Mouse (Mus musculus): ENCODE data around the gene Polr3a.
A peak's percentile ranks its signal among the peaks of the same experiment; 100 is the strongest.
"Not testable (repeated sequence)": the region's sequence is repeated elsewhere in the genome, so short reads cannot be mapped to it uniquely, and the experiment has no call there.

Gene Polr3a

GRCm38 (mm10) chr14:24493256-24493655 lies 6.4 kb upstream of the Polr3a start:
- DNase-seq (ENCODE audit: low spot score in 2 of 2), result no peak

DNA sequence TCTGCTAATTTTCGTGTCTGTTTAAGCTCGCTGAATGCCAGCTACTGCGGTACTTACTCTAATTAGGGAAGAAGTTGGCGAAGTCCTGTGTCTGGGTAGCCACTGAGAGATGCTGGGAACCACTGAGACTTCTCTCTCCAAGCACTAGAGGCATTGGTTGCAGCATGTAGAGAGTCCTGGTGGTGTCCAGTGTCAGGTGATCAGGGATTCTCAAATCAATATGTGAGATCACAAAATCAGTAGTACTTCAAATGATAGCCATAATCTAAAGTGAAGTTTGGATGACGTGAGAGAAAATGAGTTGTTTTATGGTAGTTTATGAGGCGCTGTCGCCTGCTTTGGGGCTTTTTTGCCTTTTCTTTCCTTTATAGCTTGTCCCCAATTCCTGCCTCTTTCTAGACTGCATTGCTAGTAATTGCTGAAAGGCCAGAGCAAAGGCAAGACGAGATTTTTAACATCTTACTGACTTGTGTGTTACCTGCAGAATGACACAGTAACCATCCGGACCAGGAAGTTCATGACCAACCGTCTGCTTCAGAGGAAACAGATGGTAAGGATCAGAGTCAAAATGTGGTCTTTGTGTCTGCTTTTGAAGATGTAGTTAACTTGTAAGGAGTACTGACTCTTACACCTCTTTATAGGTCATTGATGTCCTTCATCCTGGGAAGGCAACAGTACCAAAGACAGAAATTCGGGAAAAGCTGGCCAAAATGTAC lies 4.6 kb upstream of the Polr3a start:
- no peak for DNase-seq (ENCODE audit: low spot score in 2 of 2)

GRCm38 (mm10) chr14:24490468-24491265 lies 3.8 kb upstream of the Polr3a start:
- peak; percentile 96 to 98 for DNase-seq (ENCODE audit: low spot score in 2 of 2)

GRCm38 (mm10) chr14:24489772-24490171 lies 2.9 kb upstream of the Polr3a start:
- not testable (repeated sequence) for DNase-seq (ENCODE audit: low spot score in 2 of 2)

DNA sequence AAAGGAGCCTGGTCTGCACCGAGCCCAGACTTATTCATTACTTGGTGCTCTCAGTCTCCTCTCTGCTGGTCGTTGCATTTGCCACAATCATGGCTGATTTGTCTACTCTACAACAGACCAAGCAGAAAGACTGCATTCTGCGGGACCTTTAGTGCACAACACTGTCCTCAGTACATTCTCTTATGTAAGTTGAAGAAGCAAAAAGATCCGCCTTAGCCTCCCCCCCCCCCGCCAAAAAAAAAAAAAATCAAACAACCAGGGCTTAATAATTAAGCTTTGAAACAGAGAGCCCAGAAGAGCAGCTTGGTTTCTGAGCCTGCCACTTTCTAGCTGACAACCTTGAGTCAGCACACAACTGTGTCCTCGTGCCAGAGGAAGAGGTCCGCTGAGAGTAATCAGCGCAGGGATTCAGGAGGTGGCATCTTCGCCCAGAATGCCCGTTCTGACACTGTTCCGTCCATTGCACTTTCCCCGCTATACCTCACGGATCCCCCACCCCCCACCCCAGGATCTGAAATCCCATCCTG lies 554 bp downstream of the Polr3a start:
- no peak for DNase-seq (ENCODE audit: low spot score in 2 of 2)

- DNase-seq (ENCODE audit: low spot score in 2 of 2), result no peak
Observed at GRCm38 (mm10) chr14:24468806-24469205, 18.1 kb downstream of the Polr3a start.

- no peak for DNase-seq (ENCODE audit: low spot score in 2 of 2)
Observed at GRCm38 (mm10) chr14:24458191-24458590, 28.7 kb downstream of the Polr3a start.

GRCm38 (mm10) chr14:24443529-24443928 lies 43.3 kb downstream of the Polr3a start:
- DNase-seq (ENCODE audit: low spot score in 2 of 2), result not testable (repeated sequence)

Data from frontal cortex, postnatal 10 days (tissue).